Mouse (Mus musculus): Measurements from ENCODE around the gene Nipbl.
A peak's percentile ranks its signal among the peaks of the same experiment; 100 is the strongest.

DNA sequence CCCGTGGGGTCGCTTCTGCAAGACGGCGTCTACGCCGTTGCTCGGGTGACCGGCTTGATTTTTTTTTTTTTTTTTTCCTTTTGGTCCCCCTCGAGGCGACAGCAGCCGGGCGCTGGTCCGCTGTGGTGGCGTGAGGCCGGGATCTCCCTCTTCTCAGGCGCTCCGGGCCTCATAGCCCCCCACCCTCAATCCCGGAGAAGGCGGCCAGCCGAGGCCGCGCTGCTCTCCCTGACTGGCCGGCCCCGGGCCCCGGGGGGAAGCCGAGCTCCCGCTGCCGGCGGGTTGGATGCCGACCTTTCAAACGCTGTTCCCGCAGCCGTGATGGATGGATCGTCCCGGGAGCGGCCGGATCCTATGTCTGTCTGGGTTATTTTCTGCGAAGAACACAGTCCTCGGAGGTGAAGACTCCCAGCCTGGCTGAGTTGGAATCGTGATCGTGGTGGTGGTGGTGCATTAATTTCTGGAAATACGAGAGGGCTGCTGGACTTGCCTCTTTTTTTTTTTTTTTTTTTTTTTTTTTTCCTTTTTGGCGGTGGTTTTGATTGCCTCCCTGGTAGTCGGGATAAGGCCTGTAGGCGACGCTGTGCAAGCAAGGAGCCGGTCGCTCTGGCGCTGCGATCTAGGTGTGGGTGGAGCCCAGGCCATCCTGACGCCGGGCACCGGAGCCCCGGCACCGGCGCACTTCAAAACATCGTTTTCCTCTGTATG is 781 bp upstream of the Nipbl start:
- TF ChIP-seq CTCF (IDR thresholded peaks at IDR 0.05; ENCODE audit: control insufficient read depth, insufficient read depth, insufficient replicate concordance, low read depth, low read length) (peak; percentile 43; the same call in 1 of the 2 replicates), POLR2A (IDR thresholded peaks at IDR 0.05; ENCODE audit: control insufficient read depth, low read depth, low read length) (no peak)

All from testis, adult 2 months (tissue).